Mouse (Mus musculus): ENCODE data around the gene Krt9.
"Not testable (repeated sequence)": the region's sequence is repeated elsewhere in the genome, so short reads cannot be mapped to it uniquely, and the experiment has no call there.

GRCm38 (mm10) chr11:100240272-100240671, 47.2 kb upstream of the Krt9 start:
- not testable (repeated sequence) for TF ChIP-seq CTCF, POLR2A (IDR thresholded peaks at IDR 0.05; ENCODE audit: extremely low read depth, insufficient read depth, low read length)
